Mouse (Mus musculus) monocyte, adult 5-6 weeks (primary cell): ENCODE measurements around the gene Gnpat. TPM values are rescaled to one million over a fixed set of nuclear protein-coding genes. Genes with fewer than 3 reads are reported as not detected.

ENCODE experiments used
- ATAC-seq: fragments of 153-309, 156-312 bp; replicated peaks from 2 replicates; pipeline ENCODE4 v1.8.0; 2017; ENCODE audit warnings: mild to moderate bottlenecking; ENCODE audit not compliant: low TSS enrichment, insufficient number of reproducible peaks, severe bottlenecking, poor library complexity, low FRiP score
- total RNA-seq: library from RNA; stranded (forward); fragments of 200-1000, 200-491, 200-594 nt; gene quantifications from 3 replicates; pipeline ENCODE4 v1.2.3, GENCODE M21; 2017

The Gnpat gene
- total RNA-seq, 1 experiment from 2014 or later: 37.0 TPM

- no peak for ATAC-seq
These were observed 63.5 kb downstream of the Gnpat start for GRCm38 (mm10) chr8:124926351-124926771.

- ATAC-seq: no peak
These were observed 66.2 kb downstream of the Gnpat start for GRCm38 (mm10) chr8:124929006-124929405.

GRCm38 (mm10) chr8:124930086-124930485 lies 67.3 kb downstream of the Gnpat start:
- ATAC-seq: no peak

GRCm38 (mm10) chr8:124930649-124931048 lies 67.8 kb downstream of the Gnpat start:
- no peak for ATAC-seq

GRCm38 (mm10) chr8:124932435-124932834 lies 69.6 kb downstream of the Gnpat start:
- ATAC-seq: no peak

- no peak for ATAC-seq
These were observed 72.3 kb downstream of the Gnpat start for GRCm38 (mm10) chr8:124935116-124935515.

GRCm38 (mm10) chr8:124936699-124937098 lies 73.9 kb downstream of the Gnpat start:
- ATAC-seq: no peak

- no peak for ATAC-seq
These were observed 74.5 kb downstream of the Gnpat start for GRCm38 (mm10) chr8:124937293-124937692.

Other genes with a start within 250 kb of the Gnpat start
- gene 2310022B05Rik, start 199.7 kb upstream of the Gnpat start, total RNA-seq: 1.1 to 3.5 TPM (median 3.2 TPM) in 3 replicates
- 14.5 to 74.3 TPM (median 26.1 TPM) in 3 replicates for gene Ttc13, start 141.1 kb upstream of the Gnpat start, total RNA-seq
- gene Arv1, start 140.9 kb upstream of the Gnpat start, total RNA-seq: 1.0 to 2.9 TPM in 2 of 3 replicates, not detected in the other
- gene Fam89a, start 111.2 kb upstream of the Gnpat start, total RNA-seq: 0.95 to 1.1 TPM in 2 of 3 replicates, not detected in the other
- not detected in 3 replicates for gene Trim67, start 69.9 kb upstream of the Gnpat start, total RNA-seq
- gene 2810004N23Rik, start 87 bp downstream of the Gnpat start, total RNA-seq: 26.0 to 39.2 TPM (median 27.4 TPM) in 3 replicates
- 12.3 to 19.4 TPM (median 13.2 TPM) in 3 replicates for gene Exoc8, start 34.7 kb downstream of the Gnpat start, total RNA-seq
- 15.5 to 26.7 TPM (median 22.1 TPM) in 3 replicates for gene Sprtn, start 34.9 kb downstream of the Gnpat start, total RNA-seq
- gene Egln1, start 86.3 kb downstream of the Gnpat start, total RNA-seq: 24.4 to 26.1 TPM (median 24.5 TPM) in 3 replicates
- gene Tsnax, start 150.0 kb downstream of the Gnpat start, total RNA-seq: 61.3 to 84.4 TPM (median 71.8 TPM) in 3 replicates
- gene Disc1, start 191.2 kb downstream of the Gnpat start, total RNA-seq: 3.9 to 11.4 TPM (median 7.1 TPM) in 3 replicates